Mouse (Mus musculus) heart, postnatal 0 days (tissue): ENCODE measurements around the gene Ppie.

Experiments used
- CTCF ChIP-seq: IDR thresholded peaks from 2 replicates; pipeline ENCODE4 v1.5.1; 2016; ENCODE audit warnings: antibody characterized with exemption, control low read depth, low read depth
- EP300 ChIP-seq: IDR thresholded peaks from 2 replicates; pipeline ENCODE4 v1.6.1; 2016; ENCODE audit warnings: antibody characterized with exemption, low read depth

GRCm38 (mm10) chr4:123110751-123111150, 29.0 kb downstream of the Ppie start:
- TF ChIP-seq EP300 (no peak), CTCF (no peak)
